In genomic region chr7:25718788-25719417, GRCm38 (mm10) we compare ENCODE assay signal across 8 mouse cellular contexts. TPM values are rescaled to one million over a fixed set of nuclear protein-coding genes. Genes with fewer than 3 reads are reported as not detected.
DNase-seq lines count a peak whose midpoint lies in the region; ATAC-seq and TF ChIP-seq lines count a peak whose summit lies in the region.

TSS of gene Ccdc97 (minus strand) at chr7:25719088.

- H3K9me3 ChIP-seq in ES-Bruce4 (replicated peaks; ENCODE audit: control insufficient read depth, insufficient read depth, low read length, poor library complexity, severe bottlenecking), result no peaks in the 10 kb centered on the region
- no peaks in the 10 kb centered on the region for H3K9me3 ChIP-seq in forebrain, embryonic 13.5 days (replicated peaks)
- no peaks in the 10 kb centered on the region for H3K9me3 ChIP-seq in liver, postnatal 0 days (ENCODE audit: low read length)
- no peaks in the 10 kb centered on the region for H3K9me3 ChIP-seq in neural tube, embryonic 14.5 days (ENCODE audit: control insufficient read depth, low read length)

- peak within 1 kb of the TSS; percentile 68 for H3K9ac ChIP-seq in ES-Bruce4 (ENCODE audit: low read depth, poor library complexity, severe bottlenecking)
- peak within 1 kb of the TSS; percentile 77 for H3K9ac ChIP-seq in forebrain, embryonic 13.5 days
- peak within 1 kb of the TSS; percentile 87 for H3K9ac ChIP-seq in liver, postnatal 0 days (replicated peaks)
- H3K9ac ChIP-seq in neural tube, embryonic 14.5 days (replicated peaks; ENCODE audit: low read depth, low read length), result peak within 1 kb of the TSS; percentile 70

- ATAC-seq in cerebellum, adult (ENCODE audit: insufficient number of reproducible peaks, low FRiP score, low TSS enrichment), result peak; percentile 85
- ATAC-seq in forebrain, embryonic 13.5 days, result peak; percentile 86
- peak; percentile 86 for ATAC-seq in liver, postnatal 0 days
- ATAC-seq in neural tube, embryonic 14.5 days (ENCODE audit: low read depth), result peak; percentile 90

- WGBS in forebrain, embryonic 13.5 days, result 4% methylated on average over 32 of the region's 32 CpGs
- WGBS in large intestine, adult 2 months, result 4% methylated on average over 32 of the region's 32 CpGs
- 3% methylated on average over 32 of the region's 32 CpGs for WGBS in liver, postnatal 0 days (ENCODE audit: insufficient replicate concordance)
- 5% methylated on average over 32 of the region's 32 CpGs for WGBS in neural tube, embryonic 14.5 days

- intact Hi-C loops in heart, postnatal 10 days (cut with DNase I), result no loop called here

- peak; percentile 95 for DNase-seq in heart, postnatal 10 days
- DNase-seq in large intestine, adult 2 months (ENCODE audit: low read depth, low spot score), result peak; percentile 94
- DNase-seq in liver, postnatal 0 days, result peak; percentile 92
- DNase-seq in testis, postnatal 10 days (ENCODE audit: low spot score), result peak; percentile 90

- TF ChIP-seq POLR2A in ES-Bruce4 (IDR thresholded peaks at IDR 0.05; ENCODE audit: insufficient read depth, low read length), result peak; percentile 28

- H3K27me3 ChIP-seq in ES-Bruce4 (ENCODE audit: control insufficient read depth, insufficient read depth, low read length, poor library complexity, severe bottlenecking), result no peaks in the 10 kb centered on the region
- H3K27me3 ChIP-seq in forebrain, embryonic 13.5 days, result no peaks in the 10 kb centered on the region
- no peaks in the 10 kb centered on the region for H3K27me3 ChIP-seq in liver, postnatal 0 days (ENCODE audit: insufficient read depth, low read length)
- no peaks in the 10 kb centered on the region for H3K27me3 ChIP-seq in neural tube, embryonic 14.5 days (ENCODE audit: control insufficient read depth, insufficient read depth, low read length)

- H3K36me3 ChIP-seq in ES-Bruce4 (ENCODE audit: control insufficient read depth, insufficient read depth, low read length, poor library complexity, severe bottlenecking), result peaks cover 24% of the 10 kb centered on the region
- H3K36me3 ChIP-seq in forebrain, embryonic 13.5 days (ENCODE audit: poor library complexity, severe bottlenecking), result peaks cover 60% of the 10 kb centered on the region
- H3K36me3 ChIP-seq in liver, postnatal 0 days (replicated peaks; ENCODE audit: insufficient read depth, low read length), result peaks cover 52% of the 10 kb centered on the region
- peaks cover 41% of the 10 kb centered on the region for H3K36me3 ChIP-seq in neural tube, embryonic 14.5 days (ENCODE audit: control insufficient read depth, insufficient read depth, low read length)

- peak within 1 kb of the TSS; percentile 97 for H3K4me3 ChIP-seq in ES-Bruce4 (ENCODE audit: low read depth, low read length)
- H3K4me3 ChIP-seq in forebrain, embryonic 13.5 days, result peak within 1 kb of the TSS; percentile 78
- peak within 1 kb of the TSS; percentile 90 for H3K4me3 ChIP-seq in liver, postnatal 0 days (ENCODE audit: low read depth, low read length)
- H3K4me3 ChIP-seq in neural tube, embryonic 14.5 days (ENCODE audit: low read depth, low read length), result peak within 1 kb of the TSS; percentile 65

- no peak for TF ChIP-seq EP300 in ES-Bruce4 (IDR thresholded peaks at IDR 0.05; ENCODE audit: insufficient read depth, low read depth, low read length)
- TF ChIP-seq EP300 in liver, postnatal 0 days (IDR thresholded peaks at IDR 0.05; ENCODE audit: low read depth), result peak; percentile 64; the same call in 1 of the 2 replicates

- H3K4me1 ChIP-seq in ES-Bruce4 (ENCODE audit: control insufficient read depth, insufficient read depth, low read length), result no peaks in the 10 kb centered on the region
- peaks cover 16% of the 10 kb centered on the region for H3K4me1 ChIP-seq in forebrain, embryonic 13.5 days
- peaks cover 14% of the 10 kb centered on the region for H3K4me1 ChIP-seq in liver, postnatal 0 days (ENCODE audit: insufficient read depth)
- H3K4me1 ChIP-seq in neural tube, embryonic 14.5 days (ENCODE audit: control insufficient read depth, insufficient read depth, low read length), result peaks cover 10% of the 10 kb centered on the region

- H3K27ac ChIP-seq in ES-Bruce4 (ENCODE audit: insufficient read depth, low read length), result peak within 1 kb of the TSS; percentile 70
- H3K27ac ChIP-seq in forebrain, embryonic 13.5 days, result peak within 1 kb of the TSS; percentile 75
- H3K27ac ChIP-seq in liver, postnatal 0 days (ENCODE audit: low read depth), result peak within 1 kb of the TSS; percentile 95
- H3K27ac ChIP-seq in neural tube, embryonic 14.5 days (ENCODE audit: low read depth, low read length), result peak within 1 kb of the TSS; percentile 70; the same call in 1 of the 2 replicates

- peak within 1 kb of the TSS; percentile 94 for H3K4me2 ChIP-seq in forebrain, embryonic 13.5 days
- H3K4me2 ChIP-seq in liver, postnatal 0 days (ENCODE audit: low read depth, low read length), result peak within 1 kb of the TSS; percentile 85
- H3K4me2 ChIP-seq in neural tube, embryonic 14.5 days (ENCODE audit: low read depth, low read length), result peak within 1 kb of the TSS; percentile 94

- TF ChIP-seq CTCF in ES-Bruce4 (IDR thresholded peaks at IDR 0.05; ENCODE audit: low read depth, low read length), result no peak
- TF ChIP-seq CTCF in liver, postnatal 0 days (IDR thresholded peaks at IDR 0.05; ENCODE audit: low read depth), result peak; percentile 10; the same call in 1 of the 2 replicates

RNA-seq across cellular contexts. Expression of gene Ccdc97, which starts in this region (rescaled TPM):
- polyA plus RNA-seq in ES-Bruce4 (2011; ENCODE audit: insufficient read depth, insufficient read length, low read depth, missing spikeins), result 43.4 and 46.9 TPM in 2 replicates
- polyA plus RNA-seq in forebrain, embryonic 13.5 days (2015; fragmentation: Nextera tagmentation; extraction: Ambion mirVana), result 26.4 and 27.9 TPM in 2 replicates
- total RNA-seq in heart, postnatal 10 days (2021), result 10 to 100 TPM; 48.9 to 51.9 TPM
- polyA plus RNA-seq in large intestine, adult 2 months (2012; rRNA removed), result 39.0 and 46.6 TPM in 2 replicates
- 6.7 and 6.8 TPM in 2 replicates for polyA plus RNA-seq in liver, postnatal 0 days (2015; fragmentation: Nextera tagmentation; extraction: Ambion mirVana)
- polyA plus RNA-seq in neural tube, embryonic 14.5 days (2014; fragmentation: Nextera tagmentation; extraction: Ambion mirVana), result 39.5 and 42.4 TPM in 2 replicates

Comparison
In these comparisons a context has a peak if more than half of its experiments do, and no peak if none do; other contexts are left out.
1. Peak in every context shown above with its lines: DNase-seq, ATAC-seq, H3K4me3 ChIP-seq and H3K27ac ChIP-seq.